Mouse (Mus musculus) lung, postnatal 0 days (tissue): ENCODE measurements around the gene Srp68.

ENCODE experiments used
- CTCF ChIP-seq: IDR thresholded peaks from 2 replicates; pipeline ENCODE4 v1.5.1; 2016; ENCODE audit warnings: antibody characterized with exemption, mild to moderate bottlenecking
- EP300 ChIP-seq: IDR thresholded peaks from 2 replicates; pipeline ENCODE4 v1.6.1; 2016; ENCODE audit warnings: antibody characterized with exemption, mild to moderate bottlenecking, control low read depth

- no peak for TF ChIP-seq CTCF
- no peak for TF ChIP-seq EP300
These were observed 33.2 kb upstream of the Srp68 start, which contains the start of gene Exoc7 for GRCm38 (mm10) chr11:116307019-116307725.
